Mouse (Mus musculus) hematopoietic stem cell, adult 5-6 weeks (primary cell): ENCODE measurements at regions not wholly inside any gene's neighbourhood (a gene's known extent, or its start where the extent isn't known, plus 50 kb on each side); places are given as distances from the start of the nearest gene placed in this dataset.

ENCODE experiments used
- ATAC-seq, 2 experiments: fragments of 125-278 bp in 1 of 2; replicated peaks in 1 of 2; 2 replicates each; pipeline ENCODE4 v1.8.0; 2016 to 2017; ENCODE audit warnings: inconsistent platforms in 2 of 2, mild to moderate bottlenecking in 2 of 2, moderate number of reproducible peaks in 2 of 2, low read depth in 1 of 2, moderate TSS enrichment in 1 of 2; ENCODE audit not compliant: low FRiP score in 2 of 2, poor library complexity in 2 of 2, severe bottlenecking in 2 of 2, insufficient read depth in 1 of 2, low TSS enrichment in 1 of 2

GRCm38 (mm10) chr12:99087286-99087685, 166.9 kb downstream of the Ttc8 start:
- ATAC-seq: no peak

GRCm38 (mm10) chr12:99091770-99092169, 171.4 kb downstream of the Ttc8 start:
- no peak for ATAC-seq

GRCm38 (mm10) chr12:99093151-99093550, 172.8 kb downstream of the Ttc8 start:
- ATAC-seq: no peak

GRCm38 (mm10) chr12:99093989-99094388, 173.6 kb downstream of the Ttc8 start:
- no peak for ATAC-seq

GRCm38 (mm10) chr12:99096930-99097617, 176.7 kb downstream of the Ttc8 start:
- ATAC-seq: peak; percentile 80

GRCm38 (mm10) chr12:99097618-99098066, 177.3 kb downstream of the Ttc8 start:
- no peak for ATAC-seq

- no peak for ATAC-seq
Measured at GRCm38 (mm10) chr12:99099881-99100280, 179.5 kb downstream of the Ttc8 start.

GRCm38 (mm10) chr12:99108616-99109015, 188.2 kb downstream of the Ttc8 start:
- no peak for ATAC-seq

GRCm38 (mm10) chr12:99113781-99114180, 193.4 kb downstream of the Ttc8 start:
- ATAC-seq: no peak

GRCm38 (mm10) chr12:99116491-99116890, 196.1 kb downstream of the Ttc8 start:
- ATAC-seq: no peak

GRCm38 (mm10) chr12:99118381-99119115, 198.2 kb downstream of the Ttc8 start:
- ATAC-seq: no peak

- ATAC-seq: no peak
Measured at GRCm38 (mm10) chr12:99119966-99120365, 199.6 kb downstream of the Ttc8 start.

- no peak for ATAC-seq
Measured at GRCm38 (mm10) chr12:99123611-99124495, 203.5 kb downstream of the Ttc8 start.

- ATAC-seq: no peak
Measured at GRCm38 (mm10) chr12:99126129-99126528, 205.8 kb downstream of the Ttc8 start.
